Mouse (Mus musculus): ENCODE results near the gene Naa40. TPM values are rescaled to one million over a fixed set of nuclear protein-coding genes. Genes with fewer than 3 reads are reported as not detected.

Naa40 gene
- polyA plus RNA-seq, 1 experiment from 2014 or later = 47.8 TPM

DNA sequence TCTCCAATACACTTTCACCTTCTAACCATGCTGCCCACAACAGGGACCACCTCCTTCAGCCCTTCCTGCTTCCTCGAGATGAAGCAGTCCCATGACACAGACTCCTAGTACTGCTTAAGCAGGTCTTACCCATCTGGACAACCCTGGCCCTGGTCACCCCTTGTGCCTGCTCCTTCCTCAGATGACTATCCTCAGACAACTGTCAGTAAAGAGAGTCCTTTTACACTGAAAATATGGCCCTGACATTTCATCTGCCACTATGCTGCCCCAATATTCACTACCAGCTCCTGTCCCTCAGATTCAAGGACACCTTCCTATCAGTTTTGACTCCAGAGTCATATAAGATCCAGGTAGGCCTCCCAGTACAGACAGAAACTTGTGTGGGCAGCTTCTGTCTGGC, 40.6 kb downstream of the Naa40 start:
- no peak for ATAC-seq (ENCODE audit: low read depth)
- no peak overlapping the region for H3K27ac ChIP-seq (replicated peaks; ENCODE audit: low read depth, low read length)
- DNase-seq (ENCODE audit: low spot score) = no peak
- H3K4me2 ChIP-seq (ENCODE audit: low read depth, low read length) = no peak overlapping the region
- no peak overlapping the region for H3K4me3 ChIP-seq (ENCODE audit: low read depth, low read length)
- H3K27me3 ChIP-seq (replicated peaks; ENCODE audit: control insufficient read depth, insufficient read depth, low read length) = no peaks in the 10 kb centered on the region
- 67% methylated on average over 1 of the region's 1 CpGs for WGBS
- H3K36me3 ChIP-seq (ENCODE audit: control insufficient read depth, insufficient read depth, low read length) = peaks cover 70% of the 10 kb centered on the region
- peaks cover 17% of the 10 kb centered on the region for H3K4me1 ChIP-seq (ENCODE audit: control insufficient read depth, insufficient read depth, low read length)
- no peaks in the 10 kb centered on the region for H3K9me3 ChIP-seq (ENCODE audit: control insufficient read depth, low read length)
- H3K9ac ChIP-seq (ENCODE audit: low read depth, low read length) = no peak overlapping the region

DNA sequence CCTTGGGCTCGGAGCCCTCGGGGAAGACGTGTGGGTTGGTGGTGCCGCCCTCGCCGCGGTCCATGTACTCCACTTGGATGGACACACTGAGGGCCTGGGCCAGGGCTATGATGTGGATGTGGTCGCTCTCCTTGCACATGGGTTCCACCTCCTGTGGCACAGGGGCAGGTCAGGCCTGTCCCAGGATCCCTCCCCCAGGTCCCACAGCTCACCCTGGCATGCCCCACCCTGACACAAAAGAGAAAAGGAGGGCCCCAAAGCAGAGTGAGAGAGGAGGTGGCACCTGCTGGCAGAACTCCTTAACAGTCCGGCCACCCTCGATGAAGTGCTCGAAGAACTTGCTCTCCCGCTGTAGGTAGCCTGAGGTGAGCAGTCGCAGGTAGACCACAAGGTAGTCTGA, 41.9 kb downstream of the Naa40 start:
- ATAC-seq (ENCODE audit: low read depth) (no peak), DNase-seq (ENCODE audit: low spot score) (no peak)
- Histone ChIP-seq H3K9me3 (ENCODE audit: control insufficient read depth, low read length) (no peaks in the 10 kb centered on the region), H3K27me3 (replicated peaks; ENCODE audit: control insufficient read depth, insufficient read depth, low read length) (no peaks in the 10 kb centered on the region), H3K9ac (ENCODE audit: low read depth, low read length) (no peak overlapping the region), H3K36me3 (ENCODE audit: control insufficient read depth, insufficient read depth, low read length) (peaks cover 66% of the 10 kb centered on the region), H3K4me1 (ENCODE audit: control insufficient read depth, insufficient read depth, low read length) (peaks cover 7% of the 10 kb centered on the region; the same call in 1 of the 2 replicates), H3K27ac (replicated peaks; ENCODE audit: low read depth, low read length) (no peak overlapping the region), H3K4me3 (ENCODE audit: low read depth, low read length) (no peak overlapping the region), H3K4me2 (ENCODE audit: low read depth, low read length) (no peak overlapping the region)
- WGBS = 90% methylated on average over 13 of the region's 13 CpGs

DNA sequence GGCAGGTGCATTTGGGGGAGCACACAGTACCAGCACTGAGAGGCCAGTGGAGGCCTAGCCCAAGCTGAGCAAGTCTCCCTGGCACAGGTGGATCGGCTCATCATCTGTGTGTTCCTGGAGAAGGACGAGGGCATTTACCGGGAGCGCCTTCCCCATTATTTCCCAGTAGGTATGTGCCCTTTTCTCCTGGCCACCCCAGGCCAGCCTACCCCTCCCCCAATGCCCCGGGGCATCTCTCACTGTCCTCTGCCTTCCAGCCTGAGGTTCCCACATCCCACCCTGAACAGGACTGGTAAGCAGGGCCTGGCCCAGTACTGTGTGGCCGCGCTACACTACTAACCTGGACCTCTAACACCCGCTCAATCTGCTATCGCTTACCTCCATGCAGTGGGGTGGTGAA, 43.5 kb downstream of the Naa40 start:
- H3K27ac ChIP-seq (replicated peaks; ENCODE audit: low read depth, low read length) = no peak overlapping the region
- H3K36me3 ChIP-seq (ENCODE audit: control insufficient read depth, insufficient read depth, low read length) = peaks cover 49% of the 10 kb centered on the region

DNA sequence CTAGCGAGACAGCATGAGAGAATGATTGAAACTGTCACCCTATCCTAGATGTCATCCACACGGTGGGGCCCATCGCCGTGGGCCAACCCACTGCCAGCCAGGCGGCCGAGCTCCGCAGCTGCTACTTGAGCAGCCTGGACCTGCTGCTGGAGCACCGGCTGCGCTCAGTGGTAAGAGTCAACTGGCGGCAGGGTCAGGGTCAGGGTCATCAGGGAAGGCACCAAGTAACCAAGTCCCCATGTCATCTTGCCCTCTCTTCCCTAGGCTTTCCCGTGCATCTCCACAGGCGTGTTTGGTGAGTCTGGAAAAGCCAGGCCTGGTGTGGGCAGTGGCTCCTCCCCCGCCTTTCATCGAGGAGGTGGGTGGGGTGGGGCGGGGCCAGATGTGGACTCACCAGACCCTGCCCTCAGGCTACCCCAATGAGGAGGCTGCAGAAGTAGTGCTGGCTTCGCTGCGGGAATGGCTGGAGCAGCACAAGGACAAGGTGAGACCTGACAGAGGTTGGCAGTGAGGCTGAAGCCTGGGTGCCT, 44.2 kb downstream of the Naa40 start:
- Histone ChIP-seq H3K9ac (ENCODE audit: low read depth, low read length) (no peak overlapping the region), H3K9me3 (ENCODE audit: control insufficient read depth, low read length) (no peaks in the 10 kb centered on the region), H3K27me3 (replicated peaks; ENCODE audit: control insufficient read depth, insufficient read depth, low read length) (no peaks in the 10 kb centered on the region), H3K4me2 (ENCODE audit: low read depth, low read length) (no peak overlapping the region), H3K4me1 (ENCODE audit: control insufficient read depth, insufficient read depth, low read length) (peaks cover 7% of the 10 kb centered on the region; the same call in 1 of the 2 replicates), H3K36me3 (ENCODE audit: control insufficient read depth, insufficient read depth, low read length) (peaks cover 46% of the 10 kb centered on the region), H3K4me3 (ENCODE audit: low read depth, low read length) (no peak overlapping the region), H3K27ac (replicated peaks; ENCODE audit: low read depth, low read length) (no peak overlapping the region)
- DNase-seq (ENCODE audit: low spot score) (peak; percentile 40), ATAC-seq (ENCODE audit: low read depth) (peak; percentile 19; the same call in 1 of the 2 replicates)
- WGBS = 12% methylated on average over 16 of the region's 17 CpGs

More for the DNA sequence above, 43.5 kb downstream of the Naa40 start:
- no peak overlapping the region for H3K4me2 ChIP-seq (ENCODE audit: low read depth, low read length)
- DNase-seq (ENCODE audit: low spot score) (no peak), ATAC-seq (ENCODE audit: low read depth) (peak; percentile 21; the same call in 1 of the 2 replicates)
- no peaks in the 10 kb centered on the region for H3K27me3 ChIP-seq (replicated peaks; ENCODE audit: control insufficient read depth, insufficient read depth, low read length)
- no peaks in the 10 kb centered on the region for H3K9me3 ChIP-seq (ENCODE audit: control insufficient read depth, low read length)
- H3K4me3 ChIP-seq (ENCODE audit: low read depth, low read length) = no peak overlapping the region
- H3K9ac ChIP-seq (ENCODE audit: low read depth, low read length) = no peak overlapping the region
- WGBS = 85% methylated on average over 9 of the region's 9 CpGs
- H3K4me1 ChIP-seq (ENCODE audit: control insufficient read depth, insufficient read depth, low read length) = peaks cover 7% of the 10 kb centered on the region; the same call in 1 of the 2 replicates

DNA sequence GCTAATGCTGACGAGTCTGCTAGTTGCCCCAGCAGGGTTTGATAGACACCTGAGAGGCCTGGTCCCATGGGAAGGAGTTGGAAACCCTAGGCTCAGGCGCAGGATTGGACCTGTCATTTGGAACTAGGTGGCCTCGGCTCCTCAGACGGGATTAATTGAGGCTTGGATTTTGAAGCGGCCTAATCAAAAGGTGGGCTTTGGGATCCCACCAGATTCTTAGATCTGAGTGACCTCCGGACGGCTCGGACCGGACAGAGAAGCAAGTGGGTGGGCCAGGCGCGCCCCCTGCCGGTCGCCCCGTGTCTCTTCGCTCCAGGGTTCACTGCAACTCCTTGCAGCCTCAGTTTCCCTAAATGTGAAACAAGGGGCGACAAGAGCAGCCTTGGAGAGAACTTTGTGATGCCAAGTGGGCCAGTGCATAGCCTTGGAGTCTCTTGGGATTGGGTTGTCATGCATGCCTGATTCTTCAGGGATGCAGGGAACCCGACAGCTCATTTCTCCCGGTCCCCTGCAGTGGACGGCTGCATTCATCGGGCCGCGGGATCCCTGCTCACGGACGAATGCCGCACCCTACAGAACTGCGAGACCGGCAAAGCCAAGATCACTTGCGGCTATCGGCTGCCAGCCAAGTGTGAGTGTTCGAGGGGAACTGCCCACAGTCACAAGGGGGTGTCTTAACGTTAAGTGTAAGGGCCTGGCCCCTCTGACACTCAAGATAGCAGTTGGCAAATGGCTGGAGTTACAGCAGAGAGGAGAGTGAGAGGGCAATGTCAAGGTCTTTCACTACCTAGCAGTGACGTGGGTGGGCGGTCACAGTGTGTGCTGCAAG, 44.9 kb downstream of the Naa40 start:
- WGBS = 13% methylated on average over 31 of the region's 33 CpGs
- H3K27ac ChIP-seq (replicated peaks; ENCODE audit: low read depth, low read length) = no peak overlapping the region
- no peaks in the 10 kb centered on the region for H3K9me3 ChIP-seq (ENCODE audit: control insufficient read depth, low read length)
- no peak overlapping the region for H3K4me3 ChIP-seq (ENCODE audit: low read depth, low read length)
- DNase-seq (ENCODE audit: low spot score) = peak; percentile 68
- H3K36me3 ChIP-seq (ENCODE audit: control insufficient read depth, insufficient read depth, low read length) = peaks cover 39% of the 10 kb centered on the region
- no peak overlapping the region for H3K9ac ChIP-seq (ENCODE audit: low read depth, low read length)
- no peak overlapping the region for H3K4me2 ChIP-seq (ENCODE audit: low read depth, low read length)
- ATAC-seq (ENCODE audit: low read depth) = peak; percentile 38
- peaks cover 7% of the 10 kb centered on the region; the same call in 1 of the 2 replicates for H3K4me1 ChIP-seq (ENCODE audit: control insufficient read depth, insufficient read depth, low read length)
- no peaks in the 10 kb centered on the region for H3K27me3 ChIP-seq (replicated peaks; ENCODE audit: control insufficient read depth, insufficient read depth, low read length)

DNA sequence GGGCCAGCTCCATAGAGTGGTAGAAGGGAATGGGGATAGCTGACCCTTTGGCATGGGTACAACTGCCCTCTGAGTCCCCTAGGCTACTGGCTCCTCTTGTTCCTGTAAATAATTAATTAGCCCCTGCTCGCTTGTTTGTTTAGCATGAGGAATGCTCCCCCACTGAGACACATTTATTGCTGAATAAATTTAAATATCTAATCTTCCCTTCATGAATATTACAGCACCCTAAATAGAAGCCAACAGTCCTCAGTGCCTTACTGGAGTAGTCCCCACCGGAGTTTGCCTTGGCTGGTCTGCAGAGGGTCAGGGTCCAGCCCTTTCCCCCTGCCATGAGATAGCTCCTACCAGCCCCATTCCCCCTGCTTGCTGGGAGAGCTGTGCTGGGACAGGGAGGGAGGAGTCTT, 48.4 kb downstream of the Naa40 start:
- ATAC-seq (ENCODE audit: low read depth) = no peak
- H3K36me3 ChIP-seq (ENCODE audit: control insufficient read depth, insufficient read depth, low read length) = peaks cover 3% of the 10 kb centered on the region; the same call in 1 of the 2 replicates
- H3K9ac ChIP-seq (ENCODE audit: low read depth, low read length) = no peak overlapping the region
- H3K27ac ChIP-seq (replicated peaks; ENCODE audit: low read depth, low read length) = no peak overlapping the region
- no peak for DNase-seq (ENCODE audit: low spot score)
- WGBS = 61% methylated on average over 2 of the region's 2 CpGs
- no peaks in the 10 kb centered on the region for H3K9me3 ChIP-seq (ENCODE audit: control insufficient read depth, low read length)
- H3K4me3 ChIP-seq (ENCODE audit: low read depth, low read length) = no peak overlapping the region
- H3K4me1 ChIP-seq (ENCODE audit: control insufficient read depth, insufficient read depth, low read length) = peaks cover 7% of the 10 kb centered on the region; the same call in 1 of the 2 replicates
- H3K4me2 ChIP-seq (ENCODE audit: low read depth, low read length) = no peak overlapping the region
- H3K27me3 ChIP-seq (replicated peaks; ENCODE audit: control insufficient read depth, insufficient read depth, low read length) = no peaks in the 10 kb centered on the region

DNA sequence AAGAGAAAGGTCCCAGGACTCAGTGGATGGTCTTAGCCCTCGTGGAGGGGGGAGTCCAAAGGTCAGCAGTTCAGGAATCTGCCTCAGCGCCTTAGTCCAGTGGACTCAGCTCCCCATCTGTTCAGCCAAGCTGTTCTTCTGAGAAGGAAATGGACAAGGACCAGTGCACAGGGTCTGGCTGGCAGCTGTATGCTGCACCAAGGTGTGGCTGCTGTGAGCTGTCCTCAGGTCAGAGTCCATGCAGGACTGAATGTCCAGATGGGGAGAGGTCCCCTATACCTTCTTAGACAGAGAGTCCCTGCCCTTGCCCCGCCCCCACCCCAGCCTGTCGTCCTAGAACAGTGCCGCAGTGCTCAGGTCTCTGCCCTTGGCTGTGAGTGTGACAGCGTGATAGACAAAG, 49.3 kb downstream of the Naa40 start:
- H3K27me3 ChIP-seq (replicated peaks; ENCODE audit: control insufficient read depth, insufficient read depth, low read length) = no peaks in the 10 kb centered on the region
- H3K27ac ChIP-seq (replicated peaks; ENCODE audit: low read depth, low read length) = no peak overlapping the region
- DNase-seq (ENCODE audit: low spot score) (no peak), ATAC-seq (ENCODE audit: low read depth) (no peak)
- H3K36me3 ChIP-seq (ENCODE audit: control insufficient read depth, insufficient read depth, low read length) = no peaks in the 10 kb centered on the region
- H3K4me3 ChIP-seq (ENCODE audit: low read depth, low read length) = no peak overlapping the region
- H3K4me2 ChIP-seq (ENCODE audit: low read depth, low read length) = no peak overlapping the region
- WGBS = 47% methylated on average over 6 of the region's 6 CpGs
- peaks cover 3% of the 10 kb centered on the region; the same call in 1 of the 2 replicates for H3K4me1 ChIP-seq (ENCODE audit: control insufficient read depth, insufficient read depth, low read length)
- no peaks in the 10 kb centered on the region for H3K9me3 ChIP-seq (ENCODE audit: control insufficient read depth, low read length)
- no peak overlapping the region for H3K9ac ChIP-seq (ENCODE audit: low read depth, low read length)

DNA sequence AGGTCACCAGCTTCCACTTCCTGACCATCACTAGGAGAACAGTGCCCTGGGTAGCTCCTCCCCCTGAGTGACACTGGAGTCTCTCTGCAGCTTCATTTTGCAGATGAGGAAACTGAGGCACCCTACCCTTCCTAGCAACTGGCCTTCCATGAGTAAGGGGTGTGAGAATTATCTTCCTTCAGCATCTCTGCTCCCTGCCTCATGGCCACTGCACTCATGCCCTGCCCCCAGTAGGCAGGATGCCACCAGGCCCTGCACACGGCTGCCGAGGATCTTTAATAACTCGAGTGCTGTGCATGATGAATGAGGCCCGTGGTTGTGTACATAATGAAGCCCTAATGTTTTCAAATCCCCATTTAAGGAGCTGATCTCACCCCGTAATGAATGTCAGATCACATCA, 50.0 kb downstream of the Naa40 start:
- H3K4me1 ChIP-seq (ENCODE audit: control insufficient read depth, insufficient read depth, low read length) = peaks cover under 1% of the 10 kb centered on the region; the same call in 1 of the 2 replicates

More for the DNA sequence above, 50.0 kb downstream of the Naa40 start:
- 52% methylated on average over 5 of the region's 5 CpGs for WGBS
- Histone ChIP-seq H3K27me3 (replicated peaks; ENCODE audit: control insufficient read depth, insufficient read depth, low read length) (no peaks in the 10 kb centered on the region), H3K27ac (replicated peaks; ENCODE audit: low read depth, low read length) (no peak overlapping the region), H3K4me3 (ENCODE audit: low read depth, low read length) (no peak overlapping the region), H3K9me3 (ENCODE audit: control insufficient read depth, low read length) (no peaks in the 10 kb centered on the region), H3K9ac (ENCODE audit: low read depth, low read length) (no peak overlapping the region), H3K4me2 (ENCODE audit: low read depth, low read length) (no peak overlapping the region), H3K36me3 (ENCODE audit: control insufficient read depth, insufficient read depth, low read length) (no peaks in the 10 kb centered on the region)
- ATAC-seq (ENCODE audit: low read depth) (no peak), DNase-seq (ENCODE audit: low spot score) (no peak)
